Mouse (Mus musculus): ENCODE data around the gene Fignl1.

DNA sequence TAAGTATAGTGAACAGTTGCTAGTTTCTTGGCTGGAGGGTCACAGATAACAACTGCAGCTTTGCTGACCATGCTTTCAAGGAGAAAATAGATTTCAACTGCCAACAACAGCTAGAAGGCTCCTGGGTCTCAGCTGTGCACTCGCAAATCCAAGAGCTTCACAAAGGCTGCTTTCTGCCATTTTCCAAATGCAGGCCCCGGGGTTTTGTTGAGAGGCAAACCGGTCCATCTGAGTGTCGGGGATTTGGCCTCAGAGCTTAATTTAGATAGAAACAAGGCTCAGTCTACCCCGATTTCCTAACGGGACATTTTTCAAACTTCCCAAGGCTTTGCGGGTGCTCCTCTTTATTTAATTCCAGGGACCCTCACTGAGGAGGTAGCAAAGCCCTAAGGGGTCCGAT, 27.5 kb upstream of the Fignl1 start:
- TF ChIP-seq POLR2A (IDR thresholded peaks at IDR 0.05; ENCODE audit: insufficient read depth, low read length) (no peak), CTCF (IDR thresholded peaks at IDR 0.05; ENCODE audit: low read depth, low read length) (no peak)
